In genomic region chr15:101283183-101283910, GRCm38 (mm10) we compare ENCODE assay signal across 1 mouse cellular context.
TF ChIP-seq lines count a peak whose summit lies in the region.

No protein-coding gene starts in this region.

TF ChIP-seq in MEL, 35 proteins besides CTCF, POLR2A, EP300 and RAD21:
- 0 out of 2 replicates have a peak, but pooled peaks have one; percentile 62 for TF ChIP-seq E2F4 (IDR thresholded peaks at IDR 0.05; ENCODE audit: borderline replicate concordance, low read depth, low read length)
- no peak for TF ChIP-seq POLR2AphosphoS2 (IDR thresholded peaks at IDR 0.05; ENCODE audit: low read length)
- TF ChIP-seq USF1 (IDR thresholded peaks at IDR 0.05; ENCODE audit: low read depth, low read length) = no peak; the same call in 1 of the 2 replicates
- no peak for TF ChIP-seq KAT2A (conservative IDR thresholded peaks at IDR 0.05; ENCODE audit: low read depth, low read length)
- TF ChIP-seq UBTF (IDR thresholded peaks at IDR 0.05; ENCODE audit: borderline replicate concordance, insufficient read depth, low read depth, low read length) = 0 out of 2 replicates have a peak, but pooled peaks have one; percentile 16
- peak; percentile 22; the same call in 1 of the 2 replicates for TF ChIP-seq NRF1 (IDR thresholded peaks at IDR 0.05; ENCODE audit: insufficient read depth, low read depth, low read length, poor library complexity, severe bottlenecking)
- peak; percentile 93 for TF ChIP-seq SMC3 (IDR thresholded peaks at IDR 0.05; ENCODE audit: low read depth, low read length)
- peak; percentile 85 for TF ChIP-seq ZC3H11A (IDR thresholded peaks at IDR 0.05; ENCODE audit: low read depth, low read length)
- peak; percentile 48; the same call in 1 of the 2 replicates for TF ChIP-seq TBP (IDR thresholded peaks at IDR 0.05; ENCODE audit: low read depth, low read length)
- TF ChIP-seq CHD2 (IDR thresholded peaks at IDR 0.05; ENCODE audit: low read length) = no peak
- TF ChIP-seq RCOR1 (IDR thresholded peaks at IDR 0.05; ENCODE audit: low read depth, low read length) = no peak; the same call in 1 of the 2 replicates
- no peak for TF ChIP-seq GABPA (IDR thresholded peaks at IDR 0.05; ENCODE audit: low read depth, low read length)
- no peak for TF ChIP-seq ELF1 (IDR thresholded peaks at IDR 0.05; ENCODE audit: low read depth, low read length)
- TF ChIP-seq NELFE (IDR thresholded peaks at IDR 0.05; ENCODE audit: low read depth, low read length) = no peak; the same call in 1 of the 2 replicates
- TF ChIP-seq SIN3A (IDR thresholded peaks at IDR 0.05; ENCODE audit: low read length) = peak; percentile 15
- TF ChIP-seq HCFC1 (IDR thresholded peaks at IDR 0.05; ENCODE audit: low read depth, low read length) = no peak
- TF ChIP-seq ZMIZ1 (IDR thresholded peaks at IDR 0.05; ENCODE audit: low read depth, low read length) = no peak
- TF ChIP-seq MYB (IDR thresholded peaks at IDR 0.05; ENCODE audit: low read depth, low read length) = no peak
- TF ChIP-seq MEF2A (IDR thresholded peaks at IDR 0.05; ENCODE audit: extremely low read depth, insufficient replicate concordance, low read depth, low read length, poor library complexity, severe bottlenecking) = no peak
- TF ChIP-seq GATA1 (IDR thresholded peaks at IDR 0.05; ENCODE audit: low read depth, low read length) = peak; percentile 46; the same call in 1 of the 2 replicates
- peak; percentile 42; the same call in 1 of the 2 replicates for TF ChIP-seq MYC (IDR thresholded peaks at IDR 0.05; ENCODE audit: low read depth, low read length)
- TF ChIP-seq ZKSCAN1 (IDR thresholded peaks at IDR 0.05; ENCODE audit: low read depth, low read length) = no peak
- peak; percentile 9; the same call in 1 of the 2 replicates for TF ChIP-seq BHLHE40 (IDR thresholded peaks at IDR 0.05; ENCODE audit: borderline replicate concordance, low read depth, low read length)
- no peak; the same call in 1 of the 2 replicates for TF ChIP-seq MAZ (IDR thresholded peaks at IDR 0.05; ENCODE audit: low read depth, low read length)
- no peak for TF ChIP-seq USF2 (IDR thresholded peaks at IDR 0.05; ENCODE audit: borderline replicate concordance in 1 of 2, insufficient read depth in 1 of 2, low read depth in 1 of 2, low read length in 2 of 2)
- TF ChIP-seq MAFK (IDR thresholded peaks at IDR 0.05; ENCODE audit: borderline replicate concordance, low read depth, low read length) = no peak
